Comparison of ENCODE assay signal across 19 mouse cellular contexts in the genomic region with DNA sequence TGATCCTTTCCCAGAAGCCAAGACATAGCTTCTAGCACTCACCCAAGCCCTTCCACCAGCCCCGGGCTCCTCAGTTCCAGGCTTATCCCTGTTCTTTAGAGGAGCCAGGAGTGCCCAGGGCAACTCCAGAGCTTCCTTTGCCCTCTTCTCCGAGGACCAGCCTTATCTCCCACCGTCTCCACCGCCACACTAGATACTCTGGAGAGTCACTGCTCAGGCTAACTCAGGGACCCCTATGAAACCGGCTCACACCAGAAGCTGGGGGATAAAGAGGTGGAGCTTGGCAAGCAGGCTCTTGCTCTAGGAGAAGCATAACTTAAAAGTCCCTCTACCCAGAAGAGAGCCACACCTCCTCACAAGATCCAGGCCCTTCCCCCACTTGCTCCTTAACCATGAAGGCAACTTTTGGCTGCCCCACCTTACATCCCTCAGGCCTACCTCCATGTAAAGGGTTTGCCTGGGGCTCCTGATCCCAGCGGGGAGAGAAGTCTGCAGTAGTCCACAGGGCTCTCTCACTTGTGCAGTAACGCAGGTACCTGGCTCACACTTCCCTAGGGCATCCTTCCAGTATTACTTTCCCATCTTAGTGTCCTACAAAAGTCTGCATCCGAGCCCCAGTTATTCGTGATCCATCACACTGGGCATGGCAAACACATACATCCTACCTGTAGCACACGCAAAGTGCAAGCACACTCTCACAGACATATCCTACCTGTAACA.
"Had no signal": no experiment of that assay in that cellular context is flagged by ENCODE, and none has a peak within 500 bp of the region (broad histone marks: within the 10 kb centered on the region; RNA-seq: fewer than 3 reads in every experiment).

No protein-coding gene starts in this region.

- H3K9me3 ChIP-seq: midbrain, embryonic 10.5 days; neural tube, embryonic 13.5 days; neural tube, embryonic 15.5 days; stomach, embryonic 15.5 days had no signal

- H3K4me2 ChIP-seq: lung, embryonic 14.5 days; midbrain, embryonic 12.5 days; neural tube, embryonic 13.5 days; neural tube, embryonic 15.5 days; stomach, embryonic 15.5 days had no signal

- H3K27ac ChIP-seq: midbrain, embryonic 10.5 days; midbrain, embryonic 12.5 days; neural tube, embryonic 13.5 days; neural tube, embryonic 15.5 days; stomach, embryonic 15.5 days had no signal

- ATAC-seq: midbrain, embryonic 16.5 days had no signal

- H3K4me3 ChIP-seq: midbrain, embryonic 10.5 days; midbrain, embryonic 12.5 days; myocyte; neural tube, embryonic 13.5 days; neural tube, embryonic 15.5 days; stomach, embryonic 15.5 days had no signal

- H3K4me1 ChIP-seq: midbrain, embryonic 12.5 days; neural tube, embryonic 13.5 days; stomach, embryonic 15.5 days had no signal

- H3K27me3 ChIP-seq: neural tube, embryonic 13.5 days; neural tube, embryonic 15.5 days; stomach, embryonic 15.5 days had no signal

- H3K9ac ChIP-seq: lung, embryonic 14.5 days; midbrain, embryonic 12.5 days; neural tube, embryonic 13.5 days; neural tube, embryonic 15.5 days; stomach, embryonic 15.5 days had no signal

- DNase-seq: lung, adult 18-20 months; lung, embryonic 14.5 days; lung, postnatal 10 days; lung, postnatal 4 days; midbrain, embryonic 14.5 days; right cerebral cortex, adult 18-20 months; right cerebral cortex, postnatal 25 days; right cerebral cortex, postnatal 4 days; spleen, adult 18-20 months; thymus, adult 18-20 months; thymus, postnatal 14 days; thymus, postnatal 36 days had no signal

- H3K36me3 ChIP-seq: midbrain, embryonic 12.5 days; neural tube, embryonic 13.5 days; neural tube, embryonic 15.5 days; stomach, embryonic 15.5 days had no signal
